Mouse (Mus musculus): ENCODE results near the gene Rbpms2. TPM values are rescaled to one million over a fixed set of nuclear protein-coding genes. Genes with fewer than 3 reads are reported as not detected.

Rbpms2 gene
- polyA plus RNA-seq, 1 experiment from 2014 or later: 10.5 TPM

DNA sequence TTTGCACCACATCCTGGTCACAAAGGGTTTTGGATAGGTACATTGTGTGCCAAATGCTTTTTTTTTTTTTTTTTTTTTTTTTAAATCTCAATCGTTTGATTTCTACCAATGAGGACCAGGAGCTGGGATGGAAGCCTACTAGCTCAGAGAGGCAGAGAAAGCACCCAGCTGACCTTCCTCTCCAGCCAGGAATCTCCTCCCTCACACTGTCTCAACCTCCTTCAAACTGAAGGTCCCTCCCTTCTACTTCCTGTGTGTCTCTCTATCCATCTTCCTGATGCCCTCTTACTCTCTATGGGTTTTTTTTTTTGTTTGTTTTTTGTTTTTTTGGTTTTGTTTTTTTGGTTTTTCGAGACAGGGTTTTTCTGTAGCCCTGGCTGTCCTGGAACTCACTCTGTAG is 28.5 kb upstream of the Rbpms2 start:
- H3K4me2 ChIP-seq: no peak overlapping the region
- ATAC-seq (ENCODE audit: low FRiP score): no peak
- H3K36me3 ChIP-seq (replicated peaks): peaks cover 1% of the 10 kb centered on the region; the same call in 1 of the 2 replicates
- H3K9me3 ChIP-seq: no peaks in the 10 kb centered on the region
- no peaks in the 10 kb centered on the region for H3K27me3 ChIP-seq
- H3K4me1 ChIP-seq: peaks cover 3% of the 10 kb centered on the region; the same call in 1 of the 2 replicates
- no peak overlapping the region for H3K4me3 ChIP-seq (replicated peaks)
- H3K9ac ChIP-seq: no peak overlapping the region
- H3K27ac ChIP-seq: no peak overlapping the region
- 79% methylated on average over 2 of the region's 2 CpGs for WGBS

DNA sequence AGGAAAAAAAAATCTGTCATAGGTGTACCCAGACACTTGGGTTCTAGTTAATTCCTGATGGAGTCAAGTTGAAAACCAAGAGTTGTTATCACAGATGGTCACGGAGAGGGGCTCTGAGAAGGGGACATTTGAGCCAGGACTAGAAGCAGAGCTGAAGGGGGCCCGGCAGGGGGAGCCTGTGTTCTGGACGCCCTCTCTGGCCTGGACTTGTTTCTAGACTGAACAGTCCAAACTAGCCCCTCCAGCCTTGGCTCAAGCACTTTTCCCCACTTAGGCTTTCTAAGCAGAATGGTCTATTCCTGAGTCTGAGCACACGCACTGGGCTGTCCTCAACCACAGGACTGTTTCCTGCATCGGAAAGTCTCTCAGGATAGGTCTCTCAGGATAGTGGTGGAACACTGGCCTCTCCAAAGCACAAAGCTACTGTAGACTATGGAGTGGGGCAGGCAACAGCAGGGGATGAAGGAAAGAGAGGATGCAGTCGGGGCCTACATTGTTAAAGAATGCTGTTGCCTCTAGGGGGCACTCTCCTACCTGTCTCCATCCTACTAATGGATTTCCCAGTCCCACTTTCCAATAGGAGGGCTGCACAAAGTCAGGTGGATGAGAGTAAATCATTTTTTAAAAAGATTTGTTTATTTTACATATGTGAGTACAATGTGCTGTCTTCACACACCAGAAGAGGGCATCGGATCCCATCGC is 25.9 kb upstream of the Rbpms2 start:
- peaks cover 6% of the 10 kb centered on the region; the same call in 1 of the 2 replicates for H3K4me1 ChIP-seq
- H3K36me3 ChIP-seq (replicated peaks): no peaks in the 10 kb centered on the region
- no peak for ATAC-seq (ENCODE audit: low FRiP score)
- H3K4me3 ChIP-seq (replicated peaks): no peak overlapping the region
- no peak overlapping the region for H3K27ac ChIP-seq
- H3K9ac ChIP-seq: no peak overlapping the region
- H3K4me2 ChIP-seq: no peak overlapping the region
- H3K27me3 ChIP-seq: no peaks in the 10 kb centered on the region
- WGBS: 55% methylated on average over 8 of the region's 8 CpGs
- no peaks in the 10 kb centered on the region for H3K9me3 ChIP-seq

DNA sequence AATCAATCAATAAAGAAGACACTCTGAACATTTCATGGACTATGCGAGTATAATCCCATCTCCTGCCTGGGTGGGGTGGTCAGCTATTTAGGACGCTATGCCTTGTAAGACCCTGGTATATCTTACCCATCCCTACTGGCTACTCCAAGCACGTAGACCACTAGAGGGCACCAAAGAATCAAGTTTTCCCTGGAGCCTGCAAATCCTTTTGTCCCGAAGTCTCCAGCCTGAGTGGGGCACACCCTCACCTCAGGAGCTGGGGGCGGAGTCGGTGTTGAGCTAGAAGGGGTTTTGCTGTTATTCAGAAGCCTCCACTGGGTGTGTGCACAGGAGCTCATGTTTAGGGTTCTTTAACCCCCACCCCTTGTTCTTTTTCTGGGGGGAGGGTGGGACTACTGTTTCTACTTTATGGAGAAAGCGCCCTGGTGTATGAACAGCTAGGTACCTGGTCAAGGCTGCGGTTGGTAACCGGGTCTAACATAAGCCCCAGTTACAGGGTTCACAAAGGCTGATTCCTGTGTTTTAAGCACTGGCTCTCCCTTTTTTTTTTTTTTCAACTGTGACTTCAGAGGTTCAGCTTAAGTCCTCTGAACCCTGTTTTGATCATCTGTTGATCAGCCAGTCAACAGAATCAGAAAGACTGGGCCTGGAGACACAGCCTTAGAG is 23.8 kb upstream of the Rbpms2 start:
- Histone ChIP-seq H3K4me1 (peaks cover 6% of the 10 kb centered on the region; the same call in 1 of the 2 replicates), H3K9ac (no peak overlapping the region), H3K36me3 (replicated peaks) (no peaks in the 10 kb centered on the region), H3K27me3 (no peaks in the 10 kb centered on the region), H3K9me3 (no peaks in the 10 kb centered on the region), H3K4me3 (replicated peaks) (no peak overlapping the region), H3K4me2 (peak overlapping the region; percentile 43), H3K27ac (no peak overlapping the region)
- WGBS: 5% methylated on average over 9 of the region's 9 CpGs
- ATAC-seq (ENCODE audit: low FRiP score): peak; percentile 89

DNA sequence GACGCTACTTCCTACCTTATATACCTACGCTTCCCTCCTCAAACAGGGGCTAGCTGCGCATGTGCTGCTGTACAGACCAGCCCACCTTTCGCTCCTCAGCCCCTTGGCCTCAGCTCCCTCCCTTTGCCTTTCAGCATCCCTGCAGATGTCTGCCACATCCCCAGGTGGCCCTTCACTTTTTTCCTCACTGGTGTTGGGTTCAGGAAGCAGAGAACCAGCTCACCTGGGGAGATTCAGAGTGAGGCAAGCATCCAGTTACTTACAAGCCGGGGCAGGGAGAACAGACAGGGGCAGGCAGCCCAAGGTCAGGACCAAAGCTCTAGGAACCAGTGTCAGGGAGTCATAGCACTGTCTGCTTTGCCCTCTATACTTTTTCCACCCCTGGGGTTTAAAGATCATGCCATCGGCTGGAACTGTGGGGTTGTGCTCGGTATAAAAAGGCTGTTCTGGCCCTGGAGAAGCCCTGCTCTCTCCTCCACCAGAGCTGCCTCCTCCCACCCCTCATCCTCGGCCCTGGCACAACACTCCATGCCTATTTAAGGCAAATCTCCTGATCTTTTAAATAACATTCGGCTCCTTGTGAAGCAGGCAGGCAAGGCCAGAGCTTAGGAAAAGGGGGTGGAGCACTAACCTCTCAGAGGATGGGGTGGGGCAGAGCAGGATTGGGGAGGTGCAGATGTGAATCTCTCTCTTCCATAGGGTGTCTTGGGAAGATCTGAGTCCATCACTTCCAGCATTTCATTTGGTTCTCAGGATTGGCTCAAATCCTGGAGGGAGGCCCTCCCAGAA is 22.9 kb upstream of the Rbpms2 start:
- Histone ChIP-seq H3K36me3 (replicated peaks) (no peaks in the 10 kb centered on the region), H3K27ac (no peak overlapping the region), H3K27me3 (no peaks in the 10 kb centered on the region), H3K4me1 (peaks cover 6% of the 10 kb centered on the region; the same call in 1 of the 2 replicates), H3K4me2 (no peak overlapping the region), H3K9me3 (no peaks in the 10 kb centered on the region), H3K9ac (no peak overlapping the region), H3K4me3 (replicated peaks) (no peak overlapping the region)
- ATAC-seq (ENCODE audit: low FRiP score): no peak
- WGBS: 33% methylated on average over 9 of the region's 9 CpGs

DNA sequence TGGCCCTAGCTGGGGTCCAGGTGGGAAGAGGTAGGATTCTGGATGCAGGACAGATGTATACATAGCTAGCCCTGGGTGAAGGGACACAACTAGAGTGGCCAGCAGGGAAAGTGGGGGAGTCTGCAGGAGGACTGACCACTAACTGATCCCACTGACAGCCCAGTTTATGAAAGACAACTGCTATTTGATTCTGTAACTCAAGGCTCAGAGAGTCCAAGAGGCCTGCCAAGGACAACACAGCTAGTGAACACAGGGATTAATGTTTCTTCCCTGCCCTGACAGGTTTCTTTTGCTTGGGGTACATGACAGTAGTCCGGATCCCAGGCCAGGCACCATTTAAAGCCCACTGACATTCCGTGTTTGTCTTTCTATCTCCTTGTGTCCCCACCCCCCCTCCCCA is 22.3 kb upstream of the Rbpms2 start:
- 52% methylated on average over 2 of the region's 2 CpGs for WGBS

DNA sequence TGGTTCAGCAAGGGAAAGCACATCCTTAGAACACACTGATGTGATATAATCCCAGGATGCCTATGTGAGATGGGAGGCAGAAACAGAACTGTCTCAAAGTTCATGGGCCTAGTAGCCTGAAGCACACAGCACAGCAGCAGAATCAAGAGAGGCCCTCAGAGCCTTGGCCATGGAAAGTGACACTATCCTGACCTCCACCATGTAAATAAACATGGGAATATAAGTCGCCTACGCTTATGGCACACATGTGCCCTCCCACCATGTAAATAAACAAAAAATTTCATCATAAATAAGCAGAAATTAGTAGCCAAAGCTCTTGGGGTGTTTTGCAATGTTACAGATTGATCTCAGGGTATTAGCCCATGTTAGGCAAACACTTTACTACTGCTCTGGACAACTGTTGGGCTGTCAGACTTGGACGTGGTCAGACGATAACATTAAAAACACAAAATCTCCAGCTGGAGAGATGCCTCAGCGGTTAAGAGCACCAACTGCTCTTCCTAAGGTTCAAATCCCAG is 17.4 kb upstream of the Rbpms2 start:
- Histone ChIP-seq H3K9me3 (no peaks in the 10 kb centered on the region), H3K27ac (no peak overlapping the region), H3K36me3 (replicated peaks) (no peaks in the 10 kb centered on the region), H3K4me2 (no peak overlapping the region), H3K4me3 (replicated peaks) (no peak overlapping the region), H3K4me1 (no peaks in the 10 kb centered on the region), H3K9ac (no peak overlapping the region), H3K27me3 (no peaks in the 10 kb centered on the region)
- WGBS: 89% methylated on average over 5 of the region's 5 CpGs
- ATAC-seq (ENCODE audit: low FRiP score): no peak

More for the DNA sequence above, 22.3 kb upstream of the Rbpms2 start:
- no peak overlapping the region for H3K9ac ChIP-seq
- no peak overlapping the region for H3K4me3 ChIP-seq (replicated peaks)
- peaks cover 6% of the 10 kb centered on the region; the same call in 1 of the 2 replicates for H3K4me1 ChIP-seq
- H3K36me3 ChIP-seq (replicated peaks): no peaks in the 10 kb centered on the region
- H3K27me3 ChIP-seq: no peaks in the 10 kb centered on the region
- no peak overlapping the region for H3K4me2 ChIP-seq
- no peak for ATAC-seq (ENCODE audit: low FRiP score)
- no peaks in the 10 kb centered on the region for H3K9me3 ChIP-seq
- H3K27ac ChIP-seq: no peak overlapping the region

DNA sequence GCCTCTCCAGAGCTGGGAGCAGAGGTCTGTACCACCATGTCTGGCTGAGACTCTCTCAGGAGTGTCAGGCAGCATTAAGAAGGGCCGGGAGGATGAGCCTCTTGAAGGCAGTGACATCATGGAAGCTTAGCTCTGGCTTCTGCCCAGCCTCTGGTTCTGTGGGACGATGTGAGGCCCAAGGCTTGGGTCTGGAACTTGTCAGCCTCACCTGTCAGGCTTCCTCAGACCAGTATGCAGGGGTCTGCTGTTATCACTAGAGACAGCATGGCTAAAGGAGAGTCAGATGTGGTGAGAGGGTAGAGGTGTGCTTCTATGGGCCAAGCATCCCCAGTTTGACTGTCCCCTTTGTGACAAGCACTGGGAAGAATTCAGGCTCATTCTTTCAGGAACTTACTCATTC is 16.4 kb upstream of the Rbpms2 start:
- H3K27ac ChIP-seq: no peak overlapping the region
- no peaks in the 10 kb centered on the region for H3K36me3 ChIP-seq (replicated peaks)
- H3K4me2 ChIP-seq: no peak overlapping the region
- H3K9me3 ChIP-seq: no peaks in the 10 kb centered on the region
- no peak for ATAC-seq (ENCODE audit: low FRiP score)
- H3K4me3 ChIP-seq (replicated peaks): no peak overlapping the region
- H3K4me1 ChIP-seq: no peaks in the 10 kb centered on the region
- H3K27me3 ChIP-seq: no peaks in the 10 kb centered on the region
- no peak overlapping the region for H3K9ac ChIP-seq
- 73% methylated on average over 2 of the region's 2 CpGs for WGBS

DNA sequence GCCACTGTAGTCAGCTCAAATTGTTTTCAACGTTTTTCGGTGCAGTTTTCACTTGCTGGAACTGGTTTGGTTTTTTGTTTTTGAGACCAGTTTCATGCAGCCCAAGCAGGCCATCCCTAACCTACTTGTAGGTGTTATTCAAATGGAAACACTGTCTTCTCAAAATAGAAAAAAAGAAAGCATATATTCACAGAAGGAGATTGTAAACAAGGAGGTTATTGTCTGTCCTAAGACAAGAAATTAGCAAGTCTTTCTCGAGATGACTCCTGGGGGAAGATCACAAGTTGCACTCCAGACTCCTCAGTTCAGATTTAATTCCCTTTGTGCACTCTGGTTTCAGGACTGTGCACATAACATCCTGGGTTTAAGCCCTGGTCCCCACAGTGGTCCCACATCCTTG is 10.1 kb upstream of the Rbpms2 start:
- Histone ChIP-seq H3K4me1 (no peaks in the 10 kb centered on the region), H3K9me3 (no peaks in the 10 kb centered on the region), H3K4me3 (replicated peaks) (no peak overlapping the region), H3K36me3 (replicated peaks) (no peaks in the 10 kb centered on the region), H3K4me2 (no peak overlapping the region), H3K9ac (no peak overlapping the region), H3K27ac (no peak overlapping the region), H3K27me3 (no peaks in the 10 kb centered on the region)
- no peak for ATAC-seq (ENCODE audit: low FRiP score)
- WGBS: 61% methylated on average over 3 of the region's 3 CpGs

DNA sequence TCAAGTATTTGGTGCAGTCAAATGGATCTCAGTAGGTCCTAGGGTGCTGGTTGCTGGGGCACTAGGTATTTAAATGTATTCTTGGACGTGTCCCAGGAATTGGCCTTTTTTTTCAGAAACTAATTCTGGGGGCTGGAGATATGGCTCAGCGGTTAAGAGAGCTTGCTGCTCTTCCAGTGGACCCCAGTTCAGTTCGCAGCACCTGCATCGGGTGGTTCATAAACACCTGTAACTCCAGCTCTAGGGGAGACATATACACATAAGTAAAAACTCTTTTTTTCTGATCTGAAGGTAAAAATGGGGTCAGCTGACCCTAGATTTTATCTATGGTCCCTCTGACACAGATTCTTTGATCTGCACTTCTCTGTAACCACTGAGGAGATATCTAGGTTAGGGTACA is 8.3 kb upstream of the Rbpms2 start:
- Histone ChIP-seq H3K27me3 (peaks cover 6% of the 10 kb centered on the region; the same call in 1 of the 2 replicates), H3K9me3 (no peaks in the 10 kb centered on the region), H3K4me1 (no peaks in the 10 kb centered on the region), H3K36me3 (replicated peaks) (no peaks in the 10 kb centered on the region), H3K27ac (no peak overlapping the region), H3K9ac (no peak overlapping the region), H3K4me2 (no peak overlapping the region), H3K4me3 (replicated peaks) (no peak overlapping the region)
- ATAC-seq (ENCODE audit: low FRiP score): no peak
- WGBS: 90% methylated on average over 4 of the region's 4 CpGs

DNA sequence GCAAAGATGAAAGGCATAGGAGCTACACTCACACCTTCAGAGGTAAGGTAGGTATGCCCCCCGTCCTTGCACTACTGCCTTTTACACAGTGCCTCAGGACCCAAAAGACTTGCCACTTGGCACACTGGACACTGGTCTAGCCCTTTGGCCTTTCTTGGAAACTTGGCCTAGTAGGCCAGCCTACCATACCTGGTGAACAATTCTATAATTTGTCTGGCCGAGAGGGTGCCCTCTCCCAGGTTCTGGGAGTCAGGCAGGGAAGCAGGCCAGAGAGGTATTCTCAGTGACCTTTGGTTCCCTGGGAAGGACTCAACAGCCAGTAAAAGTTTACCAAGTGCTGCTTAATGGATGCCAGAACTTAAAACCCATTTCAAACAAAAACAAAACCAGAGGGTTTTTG is 7.8 kb upstream of the Rbpms2 start:
- Histone ChIP-seq H3K4me1 (no peaks in the 10 kb centered on the region), H3K9ac (no peak overlapping the region), H3K27ac (no peak overlapping the region), H3K4me2 (no peak overlapping the region), H3K4me3 (replicated peaks) (no peak overlapping the region), H3K36me3 (replicated peaks) (no peaks in the 10 kb centered on the region), H3K27me3 (peaks cover 10% of the 10 kb centered on the region; the same call in 1 of the 2 replicates), H3K9me3 (no peaks in the 10 kb centered on the region)
- WGBS: 73% methylated on average over 2 of the region's 2 CpGs
- ATAC-seq (ENCODE audit: low FRiP score): no peak

DNA sequence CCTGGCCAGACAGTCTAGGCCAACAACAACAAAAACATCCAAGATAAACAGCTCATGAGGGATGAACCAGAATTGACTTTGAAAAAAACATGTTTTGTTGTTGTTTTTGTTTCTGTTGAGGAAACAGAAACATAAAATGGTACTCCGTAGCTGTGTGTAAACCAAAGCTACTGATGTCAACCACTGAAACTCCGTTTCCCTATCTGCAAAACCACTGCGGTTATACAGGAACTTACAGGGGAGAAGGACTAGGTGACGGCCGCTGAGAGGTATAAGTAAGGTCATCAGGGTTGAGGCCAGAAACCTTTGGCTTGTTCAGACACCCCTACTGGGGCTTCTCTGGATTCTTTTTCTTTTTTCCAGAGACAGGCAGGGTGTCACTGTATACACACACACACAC is 6.6 kb upstream of the Rbpms2 start:
- Histone ChIP-seq H3K4me3 (replicated peaks) (no peak overlapping the region), H3K27me3 (peaks cover 19% of the 10 kb centered on the region), H3K27ac (no peak overlapping the region), H3K9me3 (no peaks in the 10 kb centered on the region), H3K4me1 (no peaks in the 10 kb centered on the region), H3K9ac (no peak overlapping the region), H3K4me2 (no peak overlapping the region), H3K36me3 (replicated peaks) (no peaks in the 10 kb centered on the region)
- 87% methylated on average over 5 of the region's 5 CpGs for WGBS
- ATAC-seq (ENCODE audit: low FRiP score): no peak

DNA sequence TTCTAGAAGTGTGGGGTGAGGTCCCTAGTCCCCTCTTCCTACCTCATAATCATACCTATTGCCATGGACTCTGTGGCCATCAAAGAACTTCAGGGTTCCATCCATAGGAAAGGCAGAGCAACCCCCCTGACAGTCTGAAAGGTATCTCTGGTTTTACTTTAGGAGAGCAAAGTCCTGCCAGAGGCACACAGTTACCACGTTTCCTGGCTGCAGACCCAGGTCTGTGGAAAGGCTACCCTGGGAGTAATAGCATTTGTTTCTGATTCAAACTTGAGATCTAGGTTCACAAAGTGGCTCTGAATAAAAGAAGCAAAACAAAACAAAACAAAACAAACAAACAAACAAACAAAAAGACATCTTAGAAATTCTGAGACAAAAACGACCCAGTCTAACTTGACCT is 5.2 kb upstream of the Rbpms2 start:
- no peaks in the 10 kb centered on the region for H3K9me3 ChIP-seq
- H3K4me2 ChIP-seq: no peak overlapping the region
- ATAC-seq (ENCODE audit: low FRiP score): no peak
- H3K4me1 ChIP-seq: peaks cover 4% of the 10 kb centered on the region
- H3K4me3 ChIP-seq (replicated peaks): no peak overlapping the region
- H3K27me3 ChIP-seq: peaks cover 30% of the 10 kb centered on the region
- no peaks in the 10 kb centered on the region for H3K36me3 ChIP-seq (replicated peaks)
- no peak overlapping the region for H3K9ac ChIP-seq
- WGBS: 76% methylated on average over 2 of the region's 2 CpGs
- no peak overlapping the region for H3K27ac ChIP-seq

All from forebrain, embryonic 12.5 days (tissue).